12 mouse cellular contexts compared by ENCODE assay signal in the genomic region with DNA sequence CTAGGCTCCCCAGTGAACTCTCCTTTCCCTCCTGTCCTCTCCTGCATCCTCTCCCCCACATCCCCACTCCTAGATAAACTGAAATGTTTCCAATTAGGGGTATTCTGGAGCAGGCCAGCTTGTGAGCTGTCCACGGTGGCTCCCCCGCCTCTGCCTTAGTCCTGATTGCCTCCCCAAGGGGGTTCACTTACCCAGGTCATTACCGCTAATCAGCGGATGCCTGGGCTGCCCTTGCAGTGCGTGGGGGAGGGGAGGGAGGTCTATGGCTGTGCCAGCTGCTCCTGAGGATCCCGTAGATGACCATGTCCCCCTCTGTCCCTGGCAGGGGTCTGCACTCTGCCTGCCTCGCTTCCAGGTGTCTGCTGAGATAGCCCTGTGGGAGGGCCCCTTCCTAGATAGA. TPM values are rescaled to one million over a fixed set of nuclear protein-coding genes. Genes with fewer than 3 reads are reported as not detected.
DNase-seq lines count a peak whose midpoint lies in the region; ATAC-seq and TF ChIP-seq lines count a peak whose summit lies in the region.
"Had no signal": no experiment of that assay in that cellular context is flagged by ENCODE, and none has a peak within 500 bp of the region (broad histone marks: within the 10 kb centered on the region; RNA-seq: fewer than 3 reads in every experiment).

No protein-coding gene starts in this region.

- H3K27me3 ChIP-seq in hindbrain, embryonic 11.5 days (ENCODE audit: control insufficient read depth, insufficient read depth, low read length) = peaks cover 39% of the 10 kb centered on the region
- peaks cover 22% of the 10 kb centered on the region for H3K27me3 ChIP-seq in hindbrain, postnatal 0 days (ENCODE audit: insufficient read depth, low read length)
- 0 out of 2 replicates have a peak, but pooled peaks cover 3% of the 10 kb centered on the region for H3K27me3 ChIP-seq in stomach, embryonic 14.5 days (ENCODE audit: control insufficient read depth, insufficient read depth, low read length)
- no peaks in the 10 kb centered on the region for H3K27me3 ChIP-seq in stomach, postnatal 0 days (ENCODE audit: control insufficient read depth, insufficient read depth, low read length)
- peaks cover 25% of the 10 kb centered on the region for H3K27me3 ChIP-seq in limb, embryonic 11.5 days (ENCODE audit: control insufficient read depth, insufficient read depth, low read length)

- no peak overlapping the region for H3K4me3 ChIP-seq in hindbrain, embryonic 11.5 days (ENCODE audit: low read depth, low read length)
- H3K4me3 ChIP-seq in hindbrain, postnatal 0 days (ENCODE audit: low read length) = no peak overlapping the region
- no peak overlapping the region for H3K4me3 ChIP-seq in stomach, embryonic 14.5 days (ENCODE audit: low read depth, low read length)
- H3K4me3 ChIP-seq in stomach, postnatal 0 days (ENCODE audit: low read depth, low read length) = no peak overlapping the region
- no peak overlapping the region for H3K4me3 ChIP-seq in limb, embryonic 11.5 days (ENCODE audit: low read depth, low read length)
- H3K4me3 ChIP-seq: hindbrain, embryonic 15.5 days had no signal

- peaks cover 14% of the 10 kb centered on the region; the same call in 1 of the 2 replicates for H3K4me1 ChIP-seq in hindbrain, embryonic 11.5 days (replicated peaks; ENCODE audit: control insufficient read depth, insufficient read depth, low read length)
- no peaks in the 10 kb centered on the region for H3K4me1 ChIP-seq in hindbrain, postnatal 0 days (ENCODE audit: insufficient read depth, low read length)
- H3K4me1 ChIP-seq in stomach, embryonic 14.5 days (ENCODE audit: control insufficient read depth, insufficient read depth, low read length) = peaks cover 9% of the 10 kb centered on the region; the same call in 1 of the 2 replicates
- 0 out of 2 replicates have a peak, but pooled peaks cover 5% of the 10 kb centered on the region for H3K4me1 ChIP-seq in stomach, postnatal 0 days (replicated peaks; ENCODE audit: control insufficient read depth, insufficient read depth)
- H3K4me1 ChIP-seq in limb, embryonic 11.5 days (ENCODE audit: control insufficient read depth, insufficient read depth, low read length) = peaks cover 52% of the 10 kb centered on the region

- H3K27ac ChIP-seq in hindbrain, embryonic 11.5 days (ENCODE audit: low read depth, low read length) = no peak overlapping the region
- H3K27ac ChIP-seq in hindbrain, postnatal 0 days = no peak overlapping the region
- H3K27ac ChIP-seq in stomach, embryonic 14.5 days (ENCODE audit: low read length) = no peak overlapping the region
- H3K27ac ChIP-seq in stomach, postnatal 0 days (replicated peaks) = no peak overlapping the region
- no peak overlapping the region for H3K27ac ChIP-seq in limb, embryonic 11.5 days (replicated peaks; ENCODE audit: low read depth, low read length)
- H3K27ac ChIP-seq: hindbrain, embryonic 15.5 days had no signal

- H3K4me2 ChIP-seq in hindbrain, embryonic 11.5 days (replicated peaks; ENCODE audit: low read depth, low read length) = no peak overlapping the region
- H3K4me2 ChIP-seq in hindbrain, postnatal 0 days (ENCODE audit: low read depth, low read length) = no peak overlapping the region
- H3K4me2 ChIP-seq in stomach, embryonic 14.5 days (replicated peaks; ENCODE audit: low read depth, low read length) = no peak overlapping the region
- H3K4me2 ChIP-seq in stomach, postnatal 0 days (replicated peaks; ENCODE audit: low read depth) = no peak overlapping the region
- H3K4me2 ChIP-seq in limb, embryonic 11.5 days (ENCODE audit: low read depth, severe bottlenecking) = no peak overlapping the region
- H3K4me2 ChIP-seq: hindbrain, embryonic 15.5 days; liver, embryonic 11.5 days had no signal

- no peaks in the 10 kb centered on the region for H3K36me3 ChIP-seq in hindbrain, embryonic 11.5 days (ENCODE audit: control insufficient read depth, insufficient read depth, low read length)
- H3K36me3 ChIP-seq in hindbrain, postnatal 0 days (ENCODE audit: insufficient read depth, low read length) = no peaks in the 10 kb centered on the region
- no peaks in the 10 kb centered on the region for H3K36me3 ChIP-seq in stomach, embryonic 14.5 days (ENCODE audit: control insufficient read depth, insufficient read depth, low read length)
- H3K36me3 ChIP-seq in stomach, postnatal 0 days (ENCODE audit: control insufficient read depth, insufficient read depth, low read length) = no peaks in the 10 kb centered on the region
- H3K36me3 ChIP-seq in limb, embryonic 11.5 days (ENCODE audit: control insufficient read depth, insufficient read depth, low read length) = no peaks in the 10 kb centered on the region; the same call in 1 of the 2 replicates
- H3K36me3 ChIP-seq: hindbrain, embryonic 15.5 days had no signal

- DNase-seq in hindbrain, embryonic 11.5 days (ENCODE audit: low spot score) = peak; percentile 46
- DNase-seq in hindbrain, postnatal 0 days (ENCODE audit: low spot score) = no peak
- no peak for DNase-seq in stomach, postnatal 0 days (ENCODE audit: low spot score)
- peak; percentile 65 for DNase-seq in limb, embryonic 11.5 days (ENCODE audit: low spot score)
- DNase-seq in spleen, postnatal 4 days (ENCODE audit: low spot score in 2 of 2) = no peak
- DNase-seq in cerebellum, postnatal 10 days = no peak
- DNase-seq: cerebellum, adult 8-10 months; right cerebral cortex, postnatal 4 days; thymus, postnatal 36 days had no signal

- 14% methylated on average over 7 of the region's 7 CpGs for WGBS in hindbrain, embryonic 11.5 days
- 27% methylated on average over 7 of the region's 7 CpGs for WGBS in hindbrain, postnatal 0 days
- WGBS in stomach, embryonic 14.5 days = 42% methylated on average over 7 of the region's 7 CpGs
- 68% methylated on average over 7 of the region's 7 CpGs for WGBS in stomach, postnatal 0 days
- WGBS in limb, embryonic 11.5 days = 4% methylated on average over 7 of the region's 7 CpGs

- no peaks in the 10 kb centered on the region for H3K9me3 ChIP-seq in hindbrain, embryonic 11.5 days (ENCODE audit: control insufficient read depth, low read length)
- no peaks in the 10 kb centered on the region for H3K9me3 ChIP-seq in hindbrain, postnatal 0 days (ENCODE audit: low read length)
- H3K9me3 ChIP-seq in stomach, embryonic 14.5 days (ENCODE audit: control insufficient read depth, low read depth, low read length) = no peaks in the 10 kb centered on the region
- no peaks in the 10 kb centered on the region for H3K9me3 ChIP-seq in stomach, postnatal 0 days (ENCODE audit: control insufficient read depth, low read length)
- no peaks in the 10 kb centered on the region for H3K9me3 ChIP-seq in limb, embryonic 11.5 days (ENCODE audit: control insufficient read depth, low read length)
- H3K9me3 ChIP-seq: hindbrain, embryonic 15.5 days had no signal

- no peak for TF ChIP-seq EP300 in stomach, postnatal 0 days (optimal IDR thresholded peaks at IDR 0.05)

- TF ChIP-seq CTCF in hindbrain, postnatal 0 days (IDR thresholded peaks at IDR 0.05; ENCODE audit: low read depth) = no peak
- TF ChIP-seq CTCF in stomach, postnatal 0 days (IDR thresholded peaks at IDR 0.05; ENCODE audit: low read depth) = no peak

- no peak for ATAC-seq in hindbrain, embryonic 11.5 days (ENCODE audit: low FRiP score)
- no peak for ATAC-seq in hindbrain, postnatal 0 days
- ATAC-seq in stomach, embryonic 14.5 days (ENCODE audit: insufficient number of reproducible peaks, insufficient read depth, low FRiP score, low read depth) = 0 out of 2 replicates have a peak, but pooled peaks have one; percentile 18
- ATAC-seq in stomach, postnatal 0 days (ENCODE audit: low FRiP score, low TSS enrichment) = no peak
- 0 out of 2 replicates have a peak, but pooled peaks have one; percentile 16 for ATAC-seq in limb, embryonic 11.5 days (ENCODE audit: insufficient number of reproducible peaks, low FRiP score, low TSS enrichment, low read depth)

- H3K9ac ChIP-seq in hindbrain, embryonic 11.5 days (ENCODE audit: low read depth, low read length) = no peak overlapping the region
- H3K9ac ChIP-seq in hindbrain, postnatal 0 days (replicated peaks; ENCODE audit: low read length) = no peak overlapping the region
- no peak overlapping the region for H3K9ac ChIP-seq in stomach, embryonic 14.5 days (replicated peaks; ENCODE audit: low read depth, low read length)
- no peak overlapping the region for H3K9ac ChIP-seq in stomach, postnatal 0 days (ENCODE audit: low read length)
- H3K9ac ChIP-seq in limb, embryonic 11.5 days (ENCODE audit: low read length) = no peak overlapping the region
- H3K9ac ChIP-seq: hindbrain, embryonic 15.5 days had no signal

RNA-seq across cellular contexts. Expression of a gene that starts 8.7 kb away (rescaled TPM):
- 3.0 and 3.5 TPM in 2 replicates for polyA plus RNA-seq in hindbrain, embryonic 11.5 days (2014; fragmentation: Nextera tagmentation; extraction: Ambion mirVana)
- 11.4 and 17.2 TPM in 2 replicates for total RNA-seq in hindbrain, postnatal 0 days (2014; rRNA removed)
- polyA plus RNA-seq in hindbrain, postnatal 0 days (2015; fragmentation: Nextera tagmentation; extraction: Ambion mirVana) = 2.2 and 2.8 TPM in 2 replicates
- 7.2 and 8.6 TPM in 2 replicates for polyA plus RNA-seq in stomach, embryonic 14.5 days (2014; fragmentation: Nextera tagmentation; extraction: Ambion mirVana)
- polyA plus RNA-seq in stomach, postnatal 0 days (2015; fragmentation: Nextera tagmentation; extraction: Ambion mirVana) = 9.7 and 10.8 TPM in 2 replicates
- 21.3 and 22.2 TPM in 2 replicates for polyA plus RNA-seq in limb, embryonic 11.5 days (2014; fragmentation: Nextera tagmentation; extraction: Ambion mirVana)

Comparison
In these comparisons a context has a peak if more than half of its experiments do, and no peak if none do; other contexts are left out.
1. ATAC-seq: peak in stomach, embryonic 14.5 days (single experiment) and limb, embryonic 11.5 days (single experiment); none in hindbrain, embryonic 11.5 days (single experiment), hindbrain, postnatal 0 days (single experiment) and stomach, postnatal 0 days (single experiment).
2. DNase-seq: peak in hindbrain, embryonic 11.5 days (single experiment) and limb, embryonic 11.5 days (single experiment); none in hindbrain, postnatal 0 days (single experiment), stomach, postnatal 0 days (single experiment), spleen, postnatal 4 days (0 of 2) and cerebellum, postnatal 10 days (0 of 2).